8 mouse cellular contexts compared by ENCODE assay signal in genomic region chr10:116581369-116581718, GRCm38 (mm10). TPM values are rescaled to one million over a fixed set of nuclear protein-coding genes. Genes with fewer than 3 reads are reported as not detected.
DNase-seq lines count a peak whose midpoint lies in the region; ATAC-seq and TF ChIP-seq lines count a peak whose summit lies in the region.

TSS of gene Cnot2 (minus strand) at chr10:116581511.

- WGBS in forebrain, embryonic 15.5 days, result under 1% methylated on average over 46 of the region's 47 CpGs
- WGBS in lung, adult 2 months, result under 1% methylated on average over 47 of the region's 47 CpGs

- no peak for TF ChIP-seq CTCF in lung, adult 2 months (IDR thresholded peaks at IDR 0.05; ENCODE audit: insufficient read depth, low read length)

- no peaks in the 10 kb centered on the region for H3K27me3 ChIP-seq in forebrain, embryonic 15.5 days

- peaks cover 25% of the 10 kb centered on the region for H3K4me1 ChIP-seq in forebrain, embryonic 15.5 days
- peaks cover 3% of the 10 kb centered on the region for H3K4me1 ChIP-seq in lung, adult 2 months (ENCODE audit: control insufficient read depth, insufficient read depth, low read length)

- TF ChIP-seq POLR2A in lung, adult 2 months (IDR thresholded peaks at IDR 0.05; ENCODE audit: borderline replicate concordance, extremely low read depth, low read depth, low read length), result peak; percentile 61; the same call in 1 of the 2 replicates

- DNase-seq in ES-CJ7 (ENCODE audit: low read depth, low spot score), result peak; percentile 83
- DNase-seq in cerebellum, adult 11 months, result peak; percentile 93
- peak; percentile 81 for DNase-seq in heart, postnatal 25 days (ENCODE audit: low spot score)
- DNase-seq in layer of hippocampus, adult 18-20 months (ENCODE audit: low spot score in 2 of 2), result peak; percentile 89 to 96
- DNase-seq in lung, adult 2 months, result peak; percentile 94
- peak; percentile 83 to 85 for DNase-seq in thymus, adult 18-20 months

- H3K27ac ChIP-seq in forebrain, embryonic 15.5 days (replicated peaks), result peak within 1 kb of the TSS; percentile 99

- H3K4me3 ChIP-seq in forebrain, embryonic 15.5 days, result peak within 1 kb of the TSS; percentile 98
- H3K4me3 ChIP-seq in lung, adult 2 months (replicated peaks; ENCODE audit: extremely low read depth, low read depth, low read length), result peak within 1 kb of the TSS; percentile 98

- peak; percentile 87 for ATAC-seq in forebrain, embryonic 15.5 days (replicated peaks)
- ATAC-seq in neutrophil, adult 5-6 weeks (ENCODE audit: extremely low read depth, insufficient number of reproducible peaks, low FRiP score, poor library complexity, severe bottlenecking), result peak; percentile 80

- H3K9me3 ChIP-seq in forebrain, embryonic 15.5 days, result no peaks in the 10 kb centered on the region

- 0 out of 2 replicates have a peak, but pooled peaks cover 3% of the 10 kb centered on the region for H3K36me3 ChIP-seq in forebrain, embryonic 15.5 days

- intact Hi-C loops in heart, postnatal 25 days (cut with DNase I), result loop anchor here (5.0 kb wide), 2 partner anchors 39 to 211 kb away; no protein-coding TSS in a partner anchor

- peak within 1 kb of the TSS; percentile 69 for H3K4me2 ChIP-seq in forebrain, embryonic 15.5 days (replicated peaks)

- H3K9ac ChIP-seq in forebrain, embryonic 15.5 days (replicated peaks), result peak within 1 kb of the TSS; percentile 95

RNA-seq across cellular contexts. Expression of gene Cnot2, which starts in this region (rescaled TPM):
- polyA plus RNA-seq in forebrain, embryonic 15.5 days (2015; fragmentation: Nextera tagmentation; extraction: Ambion mirVana), result 117 and 122 TPM in 2 replicates
- 10 to 100 TPM; 39.9 to 43.9 TPM for total RNA-seq in heart, postnatal 25 days (2021)
- total RNA-seq in layer of hippocampus, adult 18-20 months (2021), result 10 to 100 TPM; 83.7 to 85.4 TPM
- polyA plus RNA-seq in lung, adult 2 months (2012; rRNA removed), result 18.6 and 30.9 TPM in 2 replicates
- 191 and 211 TPM in 2 replicates for total RNA-seq in neutrophil, adult 5-6 weeks (2017)

Comparison
In these comparisons a context has a peak if more than half of its experiments do, and no peak if none do; other contexts are left out.
1. Peak in every context shown above with its lines: DNase-seq, ATAC-seq, H3K4me3 ChIP-seq and H3K27ac ChIP-seq.